In genomic region chr2:116071571-116072320, GRCm38 (mm10) we compare ENCODE assay signal across 8 mouse cellular contexts. TPM values are rescaled to one million over a fixed set of nuclear protein-coding genes. Genes with fewer than 3 reads are reported as not detected.
DNase-seq lines count a peak whose midpoint lies in the region; ATAC-seq and TF ChIP-seq lines count a peak whose summit lies in the region.

No protein-coding gene starts in this region.

- no peak overlapping the region for H3K27ac ChIP-seq in gastrocnemius, adult 2 months
- H3K27ac ChIP-seq in forebrain, embryonic 12.5 days: peak overlapping the region; percentile 80
- peak overlapping the region; percentile 72 for H3K27ac ChIP-seq in hindbrain, embryonic 16.5 days (ENCODE audit: low read depth, low read length)
- H3K27ac ChIP-seq in limb, embryonic 13.5 days: no peak overlapping the region
- peak overlapping the region; percentile 94 for H3K27ac ChIP-seq in midbrain, embryonic 10.5 days (replicated peaks)

- peak overlapping the region; percentile 69 for H3K4me2 ChIP-seq in forebrain, embryonic 12.5 days
- H3K4me2 ChIP-seq in hindbrain, embryonic 16.5 days (ENCODE audit: low read length): peak overlapping the region; percentile 64
- H3K4me2 ChIP-seq in limb, embryonic 13.5 days (replicated peaks): peak overlapping the region; percentile 56

- peaks cover 37% of the 10 kb centered on the region for H3K27me3 ChIP-seq in forebrain, embryonic 12.5 days
- H3K27me3 ChIP-seq in hindbrain, embryonic 16.5 days (replicated peaks; ENCODE audit: control insufficient read depth, insufficient read depth, low read length): no peaks in the 10 kb centered on the region; the same call in 1 of the 2 replicates
- H3K27me3 ChIP-seq in limb, embryonic 13.5 days: peaks cover 94% of the 10 kb centered on the region
- H3K27me3 ChIP-seq in midbrain, embryonic 10.5 days (ENCODE audit: low read depth, poor library complexity, severe bottlenecking): peaks cover 94% of the 10 kb centered on the region

- H3K9ac ChIP-seq in forebrain, embryonic 12.5 days: peak overlapping the region; percentile 97
- peak overlapping the region; percentile 60 for H3K9ac ChIP-seq in hindbrain, embryonic 16.5 days (ENCODE audit: low read depth, low read length)
- no peak overlapping the region for H3K9ac ChIP-seq in limb, embryonic 13.5 days

- H3K9me3 ChIP-seq in forebrain, embryonic 12.5 days: no peaks in the 10 kb centered on the region
- no peaks in the 10 kb centered on the region for H3K9me3 ChIP-seq in hindbrain, embryonic 16.5 days (ENCODE audit: control insufficient read depth, low read length)
- no peaks in the 10 kb centered on the region for H3K9me3 ChIP-seq in limb, embryonic 13.5 days
- H3K9me3 ChIP-seq in midbrain, embryonic 10.5 days (replicated peaks): no peaks in the 10 kb centered on the region

- intact Hi-C loops in gastrocnemius, adult 2 months (cut with DNase I): no loop called here

- ATAC-seq in forebrain, embryonic 12.5 days (ENCODE audit: low FRiP score): no peak
- no peak for ATAC-seq in hindbrain, embryonic 16.5 days
- 0 out of 2 replicates have a peak, but pooled peaks have one; percentile 34 for ATAC-seq in limb, embryonic 13.5 days (ENCODE audit: low FRiP score, low read depth)
- ATAC-seq in erythroblast, adult 5-6 weeks (replicated peaks; ENCODE audit: low FRiP score, poor library complexity, severe bottlenecking): no peak

- DNase-seq in gastrocnemius, adult 2 months: peak; percentile 49
- no peak for DNase-seq in gastrocnemius, postnatal 25 days
- peak; percentile 84 for DNase-seq in adrenal gland, adult 2 months
- DNase-seq in midbrain, embryonic 10.5 days (ENCODE audit: low spot score): peak; percentile 65

- under 1% methylated on average over 25 of the region's 25 CpGs for WGBS in forebrain, embryonic 12.5 days
- WGBS in hindbrain, embryonic 16.5 days: 2% methylated on average over 25 of the region's 25 CpGs
- 1% methylated on average over 25 of the region's 25 CpGs for WGBS in limb, embryonic 13.5 days
- under 1% methylated on average over 25 of the region's 25 CpGs for WGBS in midbrain, embryonic 10.5 days

- no peaks in the 10 kb centered on the region for H3K36me3 ChIP-seq in forebrain, embryonic 12.5 days (replicated peaks)
- H3K36me3 ChIP-seq in hindbrain, embryonic 16.5 days (ENCODE audit: control insufficient read depth, insufficient read depth, low read length): no peaks in the 10 kb centered on the region
- H3K36me3 ChIP-seq in limb, embryonic 13.5 days: no peaks in the 10 kb centered on the region
- H3K36me3 ChIP-seq in midbrain, embryonic 10.5 days: no peaks in the 10 kb centered on the region

- peak overlapping the region; percentile 47 for H3K4me3 ChIP-seq in gastrocnemius, adult 2 months
- peak overlapping the region; percentile 77 for H3K4me3 ChIP-seq in forebrain, embryonic 12.5 days (replicated peaks)
- H3K4me3 ChIP-seq in hindbrain, embryonic 16.5 days (ENCODE audit: low read length): peak overlapping the region; percentile 59
- peak overlapping the region; percentile 33 for H3K4me3 ChIP-seq in limb, embryonic 13.5 days
- peak overlapping the region; percentile 83 for H3K4me3 ChIP-seq in midbrain, embryonic 10.5 days

- TF ChIP-seq CTCF in gastrocnemius, adult 2 months (IDR thresholded peaks at IDR 0.05): peak; percentile 43

- H3K4me1 ChIP-seq in forebrain, embryonic 12.5 days: peaks cover 48% of the 10 kb centered on the region
- peaks cover 8% of the 10 kb centered on the region for H3K4me1 ChIP-seq in hindbrain, embryonic 16.5 days (ENCODE audit: control insufficient read depth, insufficient read depth, low read depth, low read length)
- peaks cover 25% of the 10 kb centered on the region for H3K4me1 ChIP-seq in limb, embryonic 13.5 days
- peaks cover 81% of the 10 kb centered on the region for H3K4me1 ChIP-seq in midbrain, embryonic 10.5 days

RNA-seq across cellular contexts. Expression of gene Meis2, which starts 6.1 kb away (rescaled TPM):
- total RNA-seq in gastrocnemius, adult 2 months (2021): 1 to 10 TPM in 1 of 2 experiments, under 1 TPM in 1; 0.84 to 1.3 TPM
- 1 to 10 TPM; 1.5 to 2.0 TPM for total RNA-seq in gastrocnemius, postnatal 25 days (2021)
- 100 to 1,000 TPM; 211 to 303 TPM for total RNA-seq in adrenal gland, adult 2 months (2021)
- 85.4 and 124 TPM in 2 replicates for polyA plus RNA-seq in adrenal gland, adult 2 months (2012; rRNA removed)
- polyA plus RNA-seq in forebrain, embryonic 12.5 days (2016; fragmentation: Nextera tagmentation; extraction: Ambion mirVana): 104 and 111 TPM in 2 replicates
- 128 and 131 TPM in 2 replicates for polyA plus RNA-seq in hindbrain, embryonic 16.5 days (2015; fragmentation: Nextera tagmentation; extraction: Ambion mirVana)
- polyA plus RNA-seq in limb, embryonic 13.5 days (2015; fragmentation: Nextera tagmentation; extraction: Ambion mirVana): 16.1 and 18.6 TPM in 2 replicates
- 34.4 and 44.0 TPM in 2 replicates for polyA plus RNA-seq in midbrain, embryonic 10.5 days (2016; fragmentation: Nextera tagmentation; extraction: Ambion mirVana)
- total RNA-seq in erythroblast, adult 5-6 weeks (2015; ENCODE audit: low replicate concordance): 0.63 TPM in 1 of 2 replicates, not detected in the other
- not detected in 2 replicates for total RNA-seq in erythroblast, adult 5-6 weeks (2017; ENCODE audit: low replicate concordance)

Comparison
In these comparisons a context has a peak if more than half of its experiments do, and no peak if none do; other contexts are left out.
1. H3K27ac ChIP-seq: peak in forebrain, embryonic 12.5 days (single experiment), hindbrain, embryonic 16.5 days (single experiment) and midbrain, embryonic 10.5 days (single experiment); none in gastrocnemius, adult 2 months (single experiment) and limb, embryonic 13.5 days (single experiment).
2. H3K4me3 ChIP-seq: peak in every context shown above with its lines; median percentile 83 in midbrain, embryonic 10.5 days; 77 in forebrain, embryonic 12.5 days; 59 in hindbrain, embryonic 16.5 days; 47 in gastrocnemius, adult 2 months; 33 in limb, embryonic 13.5 days.
3. Peak in every context shown above with its lines, with median percentiles within 50 percentile points of each other: H3K4me2 ChIP-seq.